Mouse (Mus musculus): ENCODE data around the gene Cryz. TPM values are rescaled to one million over a fixed set of nuclear protein-coding genes. Genes with fewer than 3 reads are reported as not detected.

The Cryz gene
- polyA plus RNA-seq, 1 experiment = 30.8 TPM

Other genes starting within 250 kb of the Cryz start
- gene Tyw3, start 393 bp downstream of the Cryz start, polyA plus RNA-seq (2012; ENCODE audit: insufficient read depth, insufficient read length, missing spikeins) = 3.0 and 3.9 TPM in 2 replicates
- not detected in 2 replicates for gene Erich3, start 67.1 kb downstream of the Cryz start, polyA plus RNA-seq (2012; ENCODE audit: insufficient read depth, insufficient read length, missing spikeins)

All from brown adipose tissue, adult 24 weeks (tissue).